Mouse (Mus musculus) myocyte (in vitro differentiated cells): Measurements from ENCODE around the gene Gucd1. TPM values are rescaled to one million over a fixed set of nuclear protein-coding genes. Genes with fewer than 3 reads are reported as not detected.

Source experiments
- H3K27me3 ChIP-seq: one replicate; pipeline ENCODE4 v1.6.1; 2011; ENCODE audit not compliant: control insufficient read depth, insufficient read depth, insufficient read length
- H3K36me3 ChIP-seq: one replicate; pipeline ENCODE4 v1.6.1; 2011; ENCODE audit not compliant: control insufficient read depth, insufficient read depth
- H3K4me2 ChIP-seq: one replicate; pipeline ENCODE4 v1.6.1; 2011; ENCODE audit warnings: low read depth, control low read depth
- H3K4me3 ChIP-seq: one replicate; pipeline ENCODE4 v1.5.1; 2011; ENCODE audit warnings: mild to moderate bottlenecking, control low read depth, moderate library complexity
- H3K79me2 ChIP-seq: one replicate; pipeline ENCODE4 v1.6.1; 2011; ENCODE audit not compliant: control insufficient read depth, insufficient read depth
- H3ac ChIP-seq: one replicate; pipeline ENCODE4 v1.6.1; 2011; ENCODE audit not compliant: control insufficient read depth, insufficient read length
- CEBPB ChIP-seq: IDR thresholded peaks from 2 replicates; pipeline ENCODE4 v1.6.1; 2011; ENCODE audit warnings: mild to moderate bottlenecking, moderate library complexity; ENCODE audit not compliant: poor library complexity, insufficient read depth, severe bottlenecking
- E2F4 ChIP-seq: IDR thresholded peaks from one replicate; pipeline ENCODE4 v1.6.1; 2011; ENCODE audit warnings: mild to moderate bottlenecking, control low read depth, moderate library complexity; ENCODE audit not compliant: insufficient read depth
- MAX ChIP-seq: IDR thresholded peaks from one replicate; pipeline ENCODE4 v1.6.1; 2011; ENCODE audit warnings: low read depth, mild to moderate bottlenecking, control low read depth
- MYOD1 ChIP-seq, 3 experiments: IDR thresholded peaks; one replicate each; pipeline ENCODE4 v1.6.1; 2011; ENCODE audit warnings: control low read depth in 2 of 3, low read depth in 2 of 3, mild to moderate bottlenecking in 2 of 3, moderate library complexity in 1 of 3; ENCODE audit not compliant: insufficient read length in 2 of 3, control insufficient read depth in 1 of 3
- MYOG ChIP-seq, 3 experiments: IDR thresholded peaks; one replicate each; pipeline ENCODE4 v1.6.1; 2011; ENCODE audit warnings: control low read depth in 2 of 3, low read depth in 2 of 3, mild to moderate bottlenecking in 2 of 3; ENCODE audit not compliant: insufficient read length in 2 of 3, control insufficient read depth in 1 of 3, insufficient read depth in 1 of 3
- POLR2A ChIP-seq: IDR thresholded peaks from one replicate; pipeline ENCODE4 v1.6.1; 2011; ENCODE audit warnings: low read depth, mild to moderate bottlenecking, control low read depth, moderate library complexity; ENCODE audit not compliant: insufficient read length
- POLR2AphosphoS2 ChIP-seq: IDR thresholded peaks from one replicate; pipeline ENCODE4 v1.6.1; 2011; ENCODE audit warnings: low read depth, control low read depth; ENCODE audit not compliant: insufficient read length
- REST ChIP-seq: IDR thresholded peaks from one replicate; pipeline ENCODE4 v1.6.1; 2011; ENCODE audit warnings: mild to moderate bottlenecking, control low read depth, moderate library complexity; ENCODE audit not compliant: insufficient read depth, insufficient read length
- SRF ChIP-seq: IDR thresholded peaks from one replicate; pipeline ENCODE4 v1.6.1; 2011; ENCODE audit warnings: low read depth; ENCODE audit not compliant: control insufficient read depth, insufficient read length
- TCF12 ChIP-seq: IDR thresholded peaks from one replicate; pipeline ENCODE4 v1.6.1; 2011; ENCODE audit warnings: mild to moderate bottlenecking, control low read depth; ENCODE audit not compliant: poor library complexity, insufficient read depth, severe bottlenecking
- TCF3 ChIP-seq: IDR thresholded peaks from one replicate; pipeline ENCODE4 v1.6.1; 2011; ENCODE audit warnings: low read depth, control low read depth; ENCODE audit not compliant: insufficient read length
- USF1 ChIP-seq: IDR thresholded peaks from one replicate; pipeline ENCODE4 v1.6.1; 2011; ENCODE audit warnings: low read depth, mild to moderate bottlenecking, control low read depth, moderate library complexity
- polyA plus RNA-seq: library from polyadenylated mRNA; unstranded; fragments of >200 nt; fragmentation: generic; extraction: Trizol; gene quantifications from one replicate; pipeline ENCODE4 v1.2.1, GENCODE M21; 2012; ENCODE audit warnings: missing spikeins

The Gucd1 gene
- polyA plus RNA-seq, 1 experiment: 17.5 TPM

GRCm38 (mm10) chr10:75487131-75487530 is 30.6 kb downstream of the Gucd1 start:
- Histone ChIP-seq H3K36me3 (no peaks in the 10 kb centered on the region), H3K27me3 (no peaks in the 10 kb centered on the region), H3K4me2 (no peak overlapping the region), H3K4me3 (no peak overlapping the region), H3ac (no peak overlapping the region), H3K79me2 (no peaks in the 10 kb centered on the region)
- TF ChIP-seq SRF (no peak), POLR2A (no peak), MYOD1 (IDR thresholded peaks at IDR 0.05; ENCODE audit: control insufficient read depth in 1 of 3, insufficient read length in 2 of 3, low read depth in 2 of 3) (no peak), MYOG (IDR thresholded peaks at IDR 0.05; ENCODE audit: control insufficient read depth in 1 of 3, insufficient read depth in 1 of 3, insufficient read length in 2 of 3, low read depth in 2 of 3) (no peak), POLR2AphosphoS2 (no peak), USF1 (no peak), REST (no peak)

- Histone ChIP-seq H3K4me3 (no peak overlapping the region), H3K4me2 (no peak overlapping the region), H3K27me3 (no peaks in the 10 kb centered on the region), H3ac (no peak overlapping the region), H3K36me3 (no peaks in the 10 kb centered on the region), H3K79me2 (no peaks in the 10 kb centered on the region)
- TF ChIP-seq USF1 (no peak), POLR2A (no peak), CEBPB (no peak), TCF12 (no peak), MAX (no peak), TCF3 (no peak), REST (no peak), E2F4 (no peak), MYOG (IDR thresholded peaks at IDR 0.05; ENCODE audit: control insufficient read depth in 1 of 3, insufficient read depth in 1 of 3, insufficient read length in 2 of 3, low read depth in 2 of 3) (no peak), MYOD1 (IDR thresholded peaks at IDR 0.05; ENCODE audit: control insufficient read depth in 1 of 3, insufficient read length in 2 of 3, low read depth in 2 of 3) (no peak), POLR2AphosphoS2 (no peak), SRF (no peak)
Measured at GRCm38 (mm10) chr10:75486086-75486979, 31.4 kb downstream of the Gucd1 start.

- no peak overlapping the region for H3ac ChIP-seq
- H3K4me3 ChIP-seq: no peak overlapping the region
- no peak for TF ChIP-seq TCF12
- TF ChIP-seq TCF3: no peak
- TF ChIP-seq E2F4: no peak
- no peak for TF ChIP-seq MYOG (IDR thresholded peaks at IDR 0.05; ENCODE audit: control insufficient read depth in 1 of 3, insufficient read depth in 1 of 3, insufficient read length in 2 of 3, low read depth in 2 of 3)
- TF ChIP-seq USF1: no peak
- no peak for TF ChIP-seq MAX
- TF ChIP-seq CEBPB: no peak
- no peak for TF ChIP-seq MYOD1 (IDR thresholded peaks at IDR 0.05; ENCODE audit: control insufficient read depth in 1 of 3, insufficient read length in 2 of 3, low read depth in 2 of 3)
- TF ChIP-seq SRF: no peak
- TF ChIP-seq POLR2AphosphoS2: no peak
- TF ChIP-seq POLR2A: no peak
- no peak for TF ChIP-seq REST
- no peak overlapping the region for H3K4me2 ChIP-seq
- no peaks in the 10 kb centered on the region for H3K79me2 ChIP-seq
- H3K27me3 ChIP-seq: no peaks in the 10 kb centered on the region
- H3K36me3 ChIP-seq: no peaks in the 10 kb centered on the region
Measured at GRCm38 (mm10) chr10:75484767-75485166, 33.0 kb downstream of the Gucd1 start.

GRCm38 (mm10) chr10:75484066-75484465 is 33.7 kb downstream of the Gucd1 start:
- Histone ChIP-seq H3K4me2 (no peak overlapping the region), H3K27me3 (no peaks in the 10 kb centered on the region), H3K79me2 (no peaks in the 10 kb centered on the region), H3K4me3 (no peak overlapping the region), H3ac (no peak overlapping the region), H3K36me3 (no peaks in the 10 kb centered on the region)
- no peak for TF ChIP-seq TCF3

GRCm38 (mm10) chr10:75482919-75483483 is 34.8 kb downstream of the Gucd1 start:
- H3K36me3 ChIP-seq: no peaks in the 10 kb centered on the region
- TF ChIP-seq MAX: no peak
- TF ChIP-seq MYOD1 (IDR thresholded peaks at IDR 0.05; ENCODE audit: control insufficient read depth in 1 of 3, insufficient read length in 2 of 3, low read depth in 2 of 3): peak in 2 of 3 experiments; percentile 25 to 40
- TF ChIP-seq TCF3: no peak
- no peak for TF ChIP-seq E2F4
- TF ChIP-seq POLR2A: no peak
- TF ChIP-seq CEBPB: no peak
- no peak for TF ChIP-seq MYOG (IDR thresholded peaks at IDR 0.05; ENCODE audit: control insufficient read depth in 1 of 3, insufficient read depth in 1 of 3, insufficient read length in 2 of 3, low read depth in 2 of 3)
- TF ChIP-seq SRF: no peak
- H3ac ChIP-seq: no peak overlapping the region
- H3K27me3 ChIP-seq: no peaks in the 10 kb centered on the region
- H3K79me2 ChIP-seq: no peaks in the 10 kb centered on the region
- no peak overlapping the region for H3K4me3 ChIP-seq
- no peak overlapping the region for H3K4me2 ChIP-seq
